Mouse (Mus musculus): Measurements from ENCODE around the gene Nptxr.
"Not testable (repeated sequence)": the region's sequence is repeated elsewhere in the genome, so short reads cannot be mapped to it uniquely, and the experiment has no call there.

Nptxr gene

GRCm38 (mm10) chr15:79822265-79823199 lies 18.0 kb upstream of the Nptxr start:
- DNase-seq (ENCODE audit: low spot score), result no peak

- DNase-seq (ENCODE audit: low spot score), result no peak
These were observed 13.8 kb upstream of the Nptxr start for GRCm38 (mm10) chr15:79818325-79818724.

DNA sequence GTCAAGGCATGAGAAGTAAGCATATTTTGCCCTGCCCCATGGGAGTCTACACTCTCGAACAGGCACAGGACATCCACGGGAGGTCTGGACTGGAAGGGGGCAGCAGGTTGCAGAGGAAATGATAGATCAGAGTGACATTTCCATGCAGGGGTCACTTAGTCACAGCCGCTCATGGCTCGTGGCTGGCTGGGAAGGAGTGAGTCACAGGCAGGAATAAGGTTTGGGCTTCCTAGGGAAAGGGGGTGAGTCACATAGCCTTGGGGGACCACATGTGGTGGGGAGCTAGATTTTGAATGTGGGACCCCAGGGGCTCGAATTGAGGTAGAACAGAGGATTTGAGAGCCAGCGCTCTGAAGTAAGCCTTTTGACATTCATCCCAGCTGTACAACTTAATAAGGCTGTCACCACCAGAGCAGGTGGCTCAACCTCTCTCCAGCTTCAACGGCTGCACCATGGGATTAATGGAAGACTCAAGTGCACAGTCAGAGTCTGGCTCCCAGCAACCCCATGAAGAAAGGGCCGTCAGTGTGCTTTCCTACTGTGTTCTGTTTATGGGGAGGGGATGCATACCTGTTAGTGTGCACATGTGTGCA lies 9.2 kb upstream of the Nptxr start:
- DNase-seq (ENCODE audit: low spot score), result no peak

DNA sequence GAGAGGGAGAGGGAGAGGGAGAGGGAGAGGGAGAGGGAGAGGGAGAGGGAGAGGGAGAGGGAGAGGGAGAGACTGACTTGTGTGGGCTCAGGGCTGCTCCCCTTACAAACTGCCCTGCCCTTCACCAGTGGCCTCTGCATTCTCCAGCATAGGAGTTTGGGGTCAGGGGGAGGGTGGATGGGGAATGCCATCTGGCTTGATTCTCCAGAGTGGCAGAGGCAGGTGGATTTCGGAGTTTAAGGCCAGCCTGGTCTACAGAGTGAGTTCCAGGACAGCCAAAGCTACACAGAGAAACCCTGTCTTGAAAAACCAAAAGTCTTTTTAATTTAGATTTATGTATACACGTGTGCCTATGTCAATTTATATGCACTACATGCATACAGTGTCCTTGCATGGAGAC lies 8.3 kb upstream of the Nptxr start:
- not testable (repeated sequence) for DNase-seq (ENCODE audit: low spot score)

GRCm38 (mm10) chr15:79810997-79811396 lies 6.4 kb upstream of the Nptxr start:
- no peak for DNase-seq (ENCODE audit: low spot score)

DNA sequence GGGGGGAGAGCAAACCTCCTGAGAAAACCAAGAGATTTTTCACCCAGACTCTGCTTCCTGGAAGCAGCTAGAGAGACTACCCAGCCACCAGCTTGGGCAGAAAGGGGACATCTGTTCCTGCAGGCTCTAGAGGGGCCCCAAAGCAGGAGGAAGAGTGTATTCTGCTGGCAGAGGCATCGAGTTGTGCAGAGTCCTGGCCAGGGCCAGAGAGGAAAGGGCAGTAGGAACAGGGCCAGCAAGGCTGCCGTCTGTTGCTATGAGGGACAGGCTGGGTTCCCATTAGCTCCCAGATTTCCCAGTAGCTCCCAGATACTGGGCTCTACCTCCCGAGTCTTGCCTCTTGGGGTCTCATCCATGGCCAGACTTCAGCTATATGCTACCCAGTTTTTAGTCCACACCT lies 5.5 kb upstream of the Nptxr start:
- DNase-seq (ENCODE audit: low spot score), result no peak

DNA sequence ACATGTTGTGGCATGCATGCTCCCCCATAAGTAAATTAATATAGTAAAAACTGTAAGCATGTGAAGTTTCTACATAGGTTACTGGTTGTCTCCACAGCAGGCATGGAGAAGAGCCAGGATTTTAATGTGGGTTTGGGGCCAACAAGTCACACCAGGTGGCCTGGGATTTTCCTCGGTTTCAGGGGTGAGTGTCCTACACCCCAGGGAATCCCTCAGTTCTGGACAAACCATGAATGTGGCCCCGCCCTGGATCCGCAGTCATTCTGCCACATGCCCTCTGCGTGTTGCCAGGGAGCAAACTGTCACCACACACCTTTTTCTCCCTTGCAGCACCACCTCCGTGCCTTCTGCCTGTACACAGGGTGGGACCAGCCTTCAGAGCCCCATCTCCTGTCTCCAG lies 4.1 kb upstream of the Nptxr start:
- DNase-seq (ENCODE audit: low spot score), result no peak

GRCm38 (mm10) chr15:79808114-79808513 lies 3.5 kb upstream of the Nptxr start:
- DNase-seq (ENCODE audit: low spot score), result no peak

GRCm38 (mm10) chr15:79807050-79807449 lies 2.5 kb upstream of the Nptxr start:
- DNase-seq (ENCODE audit: low spot score), result no peak

DNA sequence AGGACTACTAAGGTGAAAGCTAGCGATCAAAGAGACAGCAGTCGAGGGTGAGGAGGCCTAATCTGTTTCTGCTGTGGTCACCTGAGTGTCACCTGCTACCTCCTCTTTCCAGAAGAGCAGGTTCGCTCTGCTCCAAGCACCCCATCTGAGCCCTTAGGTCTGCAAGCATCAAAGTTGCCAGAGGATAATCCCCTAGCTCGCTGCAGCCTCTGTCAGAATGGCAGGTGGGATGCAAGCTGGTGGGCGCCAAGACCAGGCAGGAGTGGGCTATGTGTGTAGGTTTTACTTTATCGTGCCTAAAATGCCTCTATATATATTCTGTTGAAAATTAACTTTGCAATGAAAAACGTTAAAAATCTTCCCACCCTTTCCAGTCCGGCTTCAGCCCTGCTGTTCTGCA lies 680 bp upstream of the Nptxr start:
- no peak for DNase-seq (ENCODE audit: low spot score)

DNA sequence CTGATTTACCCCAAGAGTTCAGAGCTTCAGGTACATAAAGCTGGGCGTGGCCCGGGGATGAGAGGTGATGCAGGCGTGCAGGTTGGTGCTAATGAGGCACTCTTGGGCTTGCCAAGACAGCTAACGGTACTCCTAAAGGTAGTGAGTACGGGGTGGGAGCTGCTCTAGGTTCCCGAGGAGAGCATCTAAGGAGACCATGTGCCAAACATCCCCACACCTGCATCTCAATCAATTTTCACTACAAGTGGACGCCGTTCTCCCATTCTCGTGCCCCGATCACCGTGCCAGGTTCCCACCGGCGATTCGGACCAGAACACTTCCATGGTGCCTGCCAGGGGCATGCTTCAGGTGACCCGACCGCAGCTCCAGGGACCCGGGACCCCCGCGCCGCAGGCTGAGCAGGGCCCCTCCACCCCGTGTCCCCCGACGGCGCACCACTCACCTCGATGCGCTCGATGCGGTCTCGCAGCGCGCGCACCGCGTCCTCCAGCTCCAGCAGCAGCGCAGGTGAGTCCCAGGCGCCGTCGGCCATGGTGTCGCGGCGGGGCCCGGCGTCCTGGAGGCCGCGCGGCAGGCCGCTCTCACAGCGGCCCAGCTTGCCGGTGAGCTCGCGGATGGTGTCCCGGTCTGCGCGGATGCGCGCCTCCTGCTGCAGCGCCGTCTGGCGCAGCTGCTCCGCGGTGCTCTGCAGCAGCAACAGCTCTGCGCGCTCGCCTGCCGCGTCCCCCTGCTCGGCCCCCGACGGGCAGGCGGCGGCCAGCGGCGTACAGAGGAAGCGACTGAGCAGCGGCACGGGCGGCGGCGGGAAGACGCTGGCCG lies 824 bp downstream of the Nptxr start:
- no peak for DNase-seq (ENCODE audit: low spot score)

- DNase-seq (ENCODE audit: low spot score), result no peak
These were observed 2.3 kb downstream of the Nptxr start for GRCm38 (mm10) chr15:79802304-79802703.

DNA sequence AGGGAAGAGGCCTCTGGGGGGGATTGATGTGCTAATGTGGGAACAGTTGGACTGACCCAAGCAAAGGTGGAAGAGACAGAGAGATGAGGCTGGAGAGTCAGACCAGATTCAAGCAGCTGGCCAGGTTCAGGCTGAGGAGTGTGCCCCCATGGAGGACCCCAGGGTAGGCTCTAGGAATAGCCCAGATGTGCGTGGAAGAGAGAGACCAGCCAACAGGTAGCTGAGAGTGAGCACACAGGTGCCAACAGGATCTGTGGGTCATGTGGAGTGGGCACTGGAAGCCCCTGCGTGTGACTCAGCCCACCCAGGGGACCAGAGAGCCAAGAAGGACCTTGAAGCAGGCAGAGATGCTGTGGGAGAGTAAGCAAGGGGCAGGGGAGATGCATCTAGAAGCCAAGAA lies 2.9 kb downstream of the Nptxr start:
- DNase-seq (ENCODE audit: low spot score), result no peak

DNA sequence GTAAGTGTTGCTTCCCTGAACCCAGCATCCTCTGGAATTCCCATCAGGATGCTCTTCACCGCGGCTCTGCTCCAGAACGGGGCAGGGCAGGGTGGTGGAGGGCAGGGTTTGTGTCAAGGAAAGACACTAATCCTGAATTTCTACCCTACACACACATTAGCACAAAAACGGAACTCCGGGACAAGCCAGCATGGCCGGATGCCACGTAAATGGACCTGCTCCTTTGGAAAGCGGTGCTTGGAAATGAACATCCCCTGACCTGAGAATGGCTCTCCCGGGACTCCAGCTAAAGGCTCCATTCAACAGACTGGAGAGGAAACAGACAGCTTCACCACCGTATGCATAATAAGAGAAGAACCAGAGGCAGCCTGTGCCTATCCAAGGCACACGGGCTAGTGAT lies 3.9 kb downstream of the Nptxr start:
- DNase-seq (ENCODE audit: low spot score), result no peak

DNA sequence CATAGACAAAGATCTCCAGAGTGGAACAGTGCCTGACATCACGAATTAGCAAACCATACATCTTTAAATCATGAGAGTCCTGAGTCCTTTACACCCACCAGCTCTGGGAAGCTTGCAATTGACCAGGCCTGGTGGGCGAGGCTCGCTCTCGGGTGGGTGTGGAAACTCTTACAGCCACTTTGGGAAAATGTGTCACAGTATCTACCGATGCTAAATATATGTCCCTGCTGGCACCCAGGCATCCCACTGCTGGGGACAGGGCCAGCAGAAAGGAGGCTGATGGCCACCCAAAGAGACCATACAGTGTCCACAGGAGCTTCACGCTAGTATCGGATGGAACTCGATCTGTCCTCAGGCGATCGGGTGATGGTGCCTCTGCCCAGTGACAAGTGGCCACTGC lies 6.0 kb downstream of the Nptxr start:
- no peak for DNase-seq (ENCODE audit: low spot score)

DNA sequence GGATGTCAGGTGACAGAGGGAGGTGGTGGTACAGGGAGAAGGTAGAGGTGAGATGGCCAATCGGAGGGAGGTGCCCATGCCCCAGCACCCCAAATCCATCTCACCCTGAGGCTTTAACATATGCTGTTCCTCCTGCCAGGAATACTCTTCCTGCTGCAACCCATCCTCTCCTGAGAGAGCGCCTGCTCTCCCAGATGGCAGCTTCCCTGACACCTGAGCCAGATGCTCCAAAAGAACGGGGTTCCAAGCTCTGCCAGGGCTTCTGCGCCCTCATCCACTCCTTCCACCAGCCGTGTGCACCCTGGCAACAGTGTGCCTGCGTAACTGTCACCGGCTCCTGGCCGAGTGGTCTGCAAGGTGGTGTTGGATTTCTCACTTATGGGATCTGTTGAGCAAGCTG lies 6.9 kb downstream of the Nptxr start:
- no peak for DNase-seq (ENCODE audit: low spot score)

DNA sequence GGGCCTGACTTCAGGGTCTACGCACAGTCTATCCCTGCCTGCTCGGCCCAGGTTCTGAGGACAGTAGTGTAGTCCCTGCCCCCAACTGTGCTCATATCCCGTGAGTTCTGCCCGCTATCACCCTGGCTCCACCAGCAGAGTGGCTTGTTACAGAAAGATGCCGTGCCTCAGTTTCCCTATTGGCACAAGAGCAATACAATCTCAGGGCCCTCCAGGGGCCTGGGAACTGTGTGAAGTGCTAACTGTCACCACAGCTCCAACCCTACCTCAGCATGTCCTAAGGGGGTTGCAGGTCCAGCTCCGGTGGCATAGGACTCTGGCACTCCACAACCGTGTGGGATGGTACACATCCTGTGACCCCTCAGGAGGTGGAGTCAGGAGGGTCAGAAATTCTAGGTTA lies 7.5 kb downstream of the Nptxr start:
- DNase-seq (ENCODE audit: low spot score), result no peak

GRCm38 (mm10) chr15:79796256-79796655 lies 8.3 kb downstream of the Nptxr start:
- DNase-seq (ENCODE audit: low spot score), result no peak

DNA sequence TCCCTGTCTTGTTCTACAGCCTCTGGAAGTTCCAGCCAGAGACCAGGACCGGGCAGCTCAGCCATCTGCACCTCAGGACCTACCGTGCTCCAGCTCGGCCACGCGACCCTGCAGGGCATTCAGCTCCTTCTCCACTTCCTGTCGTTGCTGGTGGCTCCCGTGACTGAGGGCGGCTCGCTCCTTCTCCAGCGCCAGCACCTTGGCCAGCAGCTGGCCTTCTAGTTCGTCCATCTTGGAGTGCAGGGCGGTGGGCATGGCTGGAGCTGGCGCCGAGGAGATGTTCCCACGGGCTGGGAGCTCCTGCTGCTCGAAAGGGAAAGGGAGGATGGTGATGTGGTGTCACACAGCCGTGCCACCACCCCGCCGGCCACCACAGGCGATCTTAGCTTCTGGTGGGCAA lies 10.4 kb downstream of the Nptxr start:
- no peak for DNase-seq (ENCODE audit: low spot score)

- no peak for DNase-seq (ENCODE audit: low spot score)
These were observed 11.5 kb downstream of the Nptxr start for GRCm38 (mm10) chr15:79793076-79793475.

- no peak for DNase-seq (ENCODE audit: low spot score)
These were observed 12.1 kb downstream of the Nptxr start for GRCm38 (mm10) chr15:79792455-79792854.

GRCm38 (mm10) chr15:79791502-79791901 lies 13.1 kb downstream of the Nptxr start:
- DNase-seq (ENCODE audit: low spot score), result no peak

- no peak for DNase-seq (ENCODE audit: low spot score)
These were observed 13.7 kb downstream of the Nptxr start for GRCm38 (mm10) chr15:79790905-79791304.

Measured in layer of hippocampus, adult 9-10 months (tissue).